Mouse (Mus musculus): ENCODE data around the gene Trafd1.

The Trafd1 gene

GRCm38 (mm10) chr5:121384757-121385460, 523 bp downstream of the Trafd1 start:
- DNase-seq, result no peak

- no peak for DNase-seq
These were observed 1.3 kb downstream of the Trafd1 start for GRCm38 (mm10) chr5:121383857-121384756.

GRCm38 (mm10) chr5:121380692-121381091, 4.7 kb downstream of the Trafd1 start:
- DNase-seq, result no peak

GRCm38 (mm10) chr5:121378678-121379256, 6.7 kb downstream of the Trafd1 start:
- no peak for DNase-seq

GRCm38 (mm10) chr5:121376972-121377371, 8.5 kb downstream of the Trafd1 start:
- peak in 1 of 2 experiments; percentile 38 for DNase-seq

- DNase-seq, result no peak
These were observed 10.6 kb downstream of the Trafd1 start for GRCm38 (mm10) chr5:121374790-121375189.

- DNase-seq, result no peak
These were observed 13.7 kb downstream of the Trafd1 start for GRCm38 (mm10) chr5:121371712-121372111.

GRCm38 (mm10) chr5:121367255-121367654, 18.2 kb downstream of the Trafd1 start:
- no peak for DNase-seq

GRCm38 (mm10) chr5:121366449-121367225, 18.8 kb downstream of the Trafd1 start:
- DNase-seq, result no peak

- no peak for DNase-seq
These were observed 22.0 kb downstream of the Trafd1 start for GRCm38 (mm10) chr5:121363441-121363840.

- DNase-seq, result no peak
These were observed 23.7 kb downstream of the Trafd1 start for GRCm38 (mm10) chr5:121361696-121362095.

- no peak for DNase-seq
These were observed 26.2 kb downstream of the Trafd1 start for GRCm38 (mm10) chr5:121359229-121359628.

GRCm38 (mm10) chr5:121343997-121344396, 41.4 kb downstream of the Trafd1 start:
- DNase-seq, result no peak

GRCm38 (mm10) chr5:121342490-121342889, 42.9 kb downstream of the Trafd1 start:
- DNase-seq, result no peak

- DNase-seq, result no peak
These were observed 44.4 kb downstream of the Trafd1 start for GRCm38 (mm10) chr5:121340965-121341473.

- no peak for DNase-seq
These were observed 45.8 kb downstream of the Trafd1 start for GRCm38 (mm10) chr5:121339507-121340230.

GRCm38 (mm10) chr5:121336776-121337175, 48.7 kb downstream of the Trafd1 start:
- no peak for DNase-seq

GRCm38 (mm10) chr5:121336009-121336408, 49.4 kb downstream of the Trafd1 start:
- DNase-seq, result no peak

GRCm38 (mm10) chr5:121335426-121335825, 50.0 kb downstream of the Trafd1 start:
- DNase-seq, result no peak

GRCm38 (mm10) chr5:121334454-121334853, 51.0 kb downstream of the Trafd1 start:
- no peak for DNase-seq

GRCm38 (mm10) chr5:121333976-121334375, 51.5 kb downstream of the Trafd1 start:
- no peak for DNase-seq

- no peak for DNase-seq
These were observed 53.7 kb downstream of the Trafd1 start for GRCm38 (mm10) chr5:121331731-121332130.
